Mouse (Mus musculus) kidney, adult 9 months (tissue): Measurements from ENCODE around the gene Zfp618.

Experiments used
- DNase-seq: peaks from one replicate; pipeline ENCODE4 v3.0.0; 2022

The Zfp618 gene

DNA sequence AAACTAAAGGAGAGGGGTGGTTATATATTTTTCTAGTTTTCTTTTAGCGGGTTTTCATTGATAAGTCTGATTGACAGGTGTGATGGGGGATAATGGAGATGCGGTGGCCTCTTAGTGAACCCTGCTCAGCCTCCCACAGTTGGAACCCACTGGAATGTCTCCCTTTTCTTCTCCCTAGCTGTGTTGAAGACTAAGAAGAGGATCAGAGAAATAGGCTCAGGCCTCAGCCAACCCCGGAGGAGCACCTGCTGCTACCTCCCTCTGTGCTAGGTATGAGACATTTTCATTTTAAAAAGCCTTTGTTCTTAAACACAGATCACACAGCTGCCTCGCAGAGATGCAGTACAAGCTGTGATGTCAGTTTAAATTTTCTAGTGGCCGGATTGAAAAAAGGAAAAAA is 68.4 kb downstream of the Zfp618 start:
- no peak for DNase-seq

- no peak for DNase-seq
Measured at GRCm38 (mm10) chr4:63035991-63036390, 70.6 kb downstream of the Zfp618 start.

DNA sequence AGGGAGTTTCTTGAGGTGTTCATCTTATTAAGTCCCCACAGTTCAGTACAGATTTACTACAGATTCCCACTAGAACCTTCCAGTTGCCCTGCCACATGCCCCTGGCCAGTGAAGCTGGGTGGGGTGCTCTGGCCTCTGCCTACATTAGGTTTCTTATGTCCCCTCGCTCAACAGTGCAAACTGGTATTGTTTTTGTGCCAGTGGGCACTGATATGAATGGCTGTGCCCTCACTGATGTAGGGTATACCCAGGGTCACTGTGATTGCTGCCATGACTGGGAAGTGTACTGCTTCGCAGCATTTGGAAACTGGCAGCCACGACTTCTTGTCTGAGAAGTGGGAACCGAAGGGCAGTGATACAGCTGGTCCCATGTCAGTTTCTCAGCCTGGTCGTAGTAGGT is 71.4 kb downstream of the Zfp618 start:
- no peak for DNase-seq

DNA sequence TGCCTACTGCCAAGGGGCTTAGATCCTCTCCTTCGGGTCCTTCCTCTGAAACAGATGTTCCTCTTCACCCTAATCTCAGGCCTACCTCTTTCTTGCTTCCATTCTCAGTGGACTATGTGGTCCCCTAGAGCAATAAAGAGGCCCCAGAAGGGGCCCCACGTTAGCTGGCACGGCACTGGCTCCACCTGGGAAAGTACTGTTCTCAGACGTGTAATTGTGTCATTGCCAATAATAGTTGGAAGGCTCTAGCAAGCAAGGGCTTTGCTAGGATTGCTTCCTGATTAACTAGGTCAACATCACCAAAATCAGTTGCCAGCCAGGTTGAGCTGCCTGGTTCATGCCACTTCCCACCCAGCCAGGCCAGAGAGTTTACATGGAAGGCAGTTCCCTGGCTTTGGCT is 72.2 kb downstream of the Zfp618 start:
- DNase-seq = no peak

DNA sequence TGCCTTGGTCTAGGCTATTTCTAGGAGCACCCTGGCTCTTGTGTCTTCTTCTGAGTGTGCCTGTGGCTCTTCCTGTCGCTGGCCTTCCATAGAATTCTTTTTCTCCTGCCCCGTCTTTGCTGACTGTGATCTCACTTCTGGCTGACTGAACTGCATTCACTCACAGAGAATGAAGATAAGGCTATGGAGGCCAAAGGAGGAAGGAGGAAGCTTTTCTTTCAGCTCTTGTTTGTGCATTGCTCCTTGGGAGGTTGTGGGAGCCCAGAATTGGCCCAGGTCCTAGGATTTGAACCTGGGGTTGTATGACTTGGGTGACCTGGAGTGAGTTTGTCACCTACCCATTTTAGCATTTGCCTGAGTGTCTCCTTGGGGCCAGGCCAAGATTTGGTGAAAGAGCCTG is 72.9 kb downstream of the Zfp618 start:
- DNase-seq = no peak

- no peak for DNase-seq
Measured at GRCm38 (mm10) chr4:63038937-63039336, 73.6 kb downstream of the Zfp618 start.

GRCm38 (mm10) chr4:63048606-63049005 is 83.2 kb downstream of the Zfp618 start:
- no peak for DNase-seq

DNA sequence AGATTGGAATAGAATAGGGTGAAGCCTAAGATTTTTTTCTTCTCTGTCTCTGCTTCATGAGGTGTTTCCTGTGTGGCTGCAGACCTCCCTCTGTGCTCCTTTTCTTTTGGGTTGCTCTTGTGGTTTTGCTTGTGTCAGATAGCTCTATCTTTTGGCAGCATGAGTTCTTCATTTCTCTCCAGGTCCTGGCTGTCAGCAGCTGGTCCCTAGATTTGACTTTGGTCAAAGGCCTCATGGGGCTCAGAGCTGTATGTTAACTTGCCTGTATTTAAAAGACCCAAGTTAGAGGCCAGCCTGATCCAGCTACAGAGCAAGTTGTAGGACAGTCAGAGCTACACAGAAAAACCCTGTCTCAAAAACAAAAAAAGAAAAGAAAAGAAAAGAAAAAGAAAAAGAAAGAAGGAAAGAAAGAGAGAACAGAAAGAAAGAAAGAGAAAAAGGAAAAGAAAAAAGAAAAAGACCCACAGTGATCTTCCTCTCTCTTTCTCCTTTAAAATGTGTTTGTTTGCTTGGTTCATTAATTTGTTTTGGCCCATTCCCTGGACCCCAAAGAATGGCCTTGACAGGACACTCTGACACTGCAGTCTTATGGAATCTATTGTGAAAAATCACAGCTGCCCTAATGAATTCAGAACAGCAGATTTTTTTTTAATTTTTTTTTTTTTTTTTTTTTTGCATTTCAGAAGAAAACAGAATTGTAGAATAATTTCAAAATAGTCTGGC is 84.4 kb downstream of the Zfp618 start:
- no peak for DNase-seq

- no peak for DNase-seq
Measured at GRCm38 (mm10) chr4:63050319-63050676, 84.9 kb downstream of the Zfp618 start.

- no peak for DNase-seq
Measured at GRCm38 (mm10) chr4:63050949-63051348, 85.6 kb downstream of the Zfp618 start.

DNA sequence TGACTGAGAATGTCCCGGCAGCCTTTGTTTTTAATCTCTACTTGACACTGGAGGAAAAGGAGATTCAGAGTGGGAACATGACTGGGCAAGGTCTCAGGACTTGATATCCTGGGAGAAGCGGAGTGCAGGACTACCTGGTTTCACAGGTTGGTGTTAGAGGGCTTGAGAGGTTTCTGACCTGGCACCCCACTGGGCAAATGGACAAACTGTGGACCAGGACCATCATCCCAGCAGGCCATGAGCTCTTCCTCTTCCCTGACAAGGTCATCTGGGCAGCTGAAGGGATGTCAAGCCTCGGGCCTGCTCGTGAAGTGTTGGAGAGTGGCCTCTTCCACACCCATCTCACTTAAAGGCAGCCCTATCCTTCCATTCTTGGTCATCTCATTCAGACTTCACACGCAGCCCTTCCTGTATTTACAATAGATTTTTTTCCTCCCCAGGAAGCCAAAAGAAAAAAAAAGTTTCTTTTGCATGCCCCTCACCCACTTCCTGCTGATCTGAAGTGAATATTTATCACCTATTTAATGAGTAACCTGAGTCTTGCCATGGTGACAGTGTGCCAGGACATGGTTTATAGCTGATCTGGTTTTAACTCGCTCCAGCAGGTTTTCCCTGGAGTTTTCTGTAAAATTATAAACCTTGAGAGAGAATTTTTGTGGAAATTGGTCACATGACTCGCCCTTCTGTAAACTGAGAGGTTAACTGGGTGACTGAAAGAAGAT is 86.7 kb downstream of the Zfp618 start:
- peak; percentile 97 for DNase-seq

GRCm38 (mm10) chr4:63052662-63053033 is 87.3 kb downstream of the Zfp618 start:
- no peak for DNase-seq

GRCm38 (mm10) chr4:63055216-63055745 is 89.9 kb downstream of the Zfp618 start:
- DNase-seq = no peak

- no peak for DNase-seq
Measured at GRCm38 (mm10) chr4:63056641-63057415, 91.5 kb downstream of the Zfp618 start.

DNA sequence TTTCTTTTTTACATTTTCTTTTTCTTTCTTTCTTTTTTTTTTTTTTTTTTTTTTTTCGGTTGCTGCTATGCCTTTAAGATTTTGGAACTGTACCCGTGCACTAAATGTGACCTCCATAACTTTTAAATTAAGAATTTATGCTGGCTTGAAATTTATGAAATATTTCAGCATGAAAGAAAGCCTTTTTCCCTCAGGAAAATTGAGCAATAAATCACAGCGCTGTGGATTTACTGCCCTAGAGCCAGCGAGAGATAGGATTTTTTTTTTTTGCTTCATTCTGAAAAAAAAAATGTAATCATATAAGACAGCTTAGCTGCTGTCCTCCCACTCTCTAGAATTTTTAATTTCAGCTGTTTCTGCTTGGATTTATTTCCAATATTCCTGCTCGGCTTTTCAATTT is 92.2 kb downstream of the Zfp618 start:
- DNase-seq = no peak

DNA sequence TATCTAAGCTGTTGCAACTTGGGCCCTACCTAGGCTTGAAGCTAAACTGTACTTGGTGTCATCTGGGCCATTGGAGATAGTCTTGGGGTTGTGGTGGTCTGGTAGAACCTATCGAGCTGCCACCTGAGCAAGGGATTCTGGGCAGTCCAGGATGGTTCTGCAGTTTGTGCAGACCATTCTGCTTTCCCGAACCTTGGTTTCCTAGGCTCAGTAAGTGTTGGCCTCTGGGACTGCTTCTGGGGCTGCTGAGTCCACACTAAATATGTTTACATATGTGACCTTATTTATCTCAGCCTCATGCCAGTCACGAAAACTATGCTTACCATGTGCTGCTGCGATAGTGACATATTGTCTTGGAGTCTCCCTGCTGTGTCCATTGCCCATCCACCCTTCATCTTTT is 93.3 kb downstream of the Zfp618 start:
- no peak for DNase-seq

DNA sequence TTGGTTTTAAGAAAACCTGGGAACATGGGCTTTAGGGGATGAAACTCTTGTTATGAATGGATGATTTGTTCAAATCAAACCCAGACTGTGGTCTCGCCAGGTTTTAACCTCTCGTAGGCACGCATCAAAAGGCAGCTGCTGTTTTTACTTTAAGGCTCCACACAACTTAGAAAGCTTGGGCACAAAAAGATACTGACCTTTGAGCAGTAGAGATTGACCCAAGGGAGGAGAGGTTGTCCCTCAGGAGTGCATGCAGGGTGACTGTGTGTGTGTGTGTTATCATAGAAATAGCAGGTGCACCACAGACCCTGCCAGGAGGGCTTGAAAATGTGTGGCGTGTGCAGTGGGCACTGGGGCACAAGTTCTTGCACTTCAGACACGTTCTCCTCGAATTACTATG is 95.0 kb downstream of the Zfp618 start:
- DNase-seq = peak; percentile 65

DNA sequence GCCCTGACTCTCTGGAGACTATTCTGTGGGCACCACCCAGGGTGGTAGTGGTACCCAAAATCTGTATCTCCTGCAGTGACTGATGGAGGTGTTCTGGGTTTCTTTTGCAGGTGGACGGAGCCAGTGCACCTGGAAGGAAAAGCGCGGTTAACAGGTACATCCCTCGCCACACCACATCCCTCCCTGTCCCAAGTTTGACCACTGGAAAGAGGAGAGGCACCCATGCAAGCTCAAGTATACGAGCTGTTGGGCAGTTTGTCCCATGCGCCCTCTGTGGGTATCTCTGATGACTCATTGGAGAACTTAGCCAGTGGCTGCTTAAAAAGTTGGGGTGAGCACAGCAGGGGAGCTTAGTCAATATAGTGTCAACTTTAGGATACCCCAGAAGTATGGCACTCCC is 96.0 kb downstream of the Zfp618 start:
- no peak for DNase-seq

- DNase-seq = no peak
Measured at GRCm38 (mm10) chr4:63063360-63063759, 98.0 kb downstream of the Zfp618 start.

DNA sequence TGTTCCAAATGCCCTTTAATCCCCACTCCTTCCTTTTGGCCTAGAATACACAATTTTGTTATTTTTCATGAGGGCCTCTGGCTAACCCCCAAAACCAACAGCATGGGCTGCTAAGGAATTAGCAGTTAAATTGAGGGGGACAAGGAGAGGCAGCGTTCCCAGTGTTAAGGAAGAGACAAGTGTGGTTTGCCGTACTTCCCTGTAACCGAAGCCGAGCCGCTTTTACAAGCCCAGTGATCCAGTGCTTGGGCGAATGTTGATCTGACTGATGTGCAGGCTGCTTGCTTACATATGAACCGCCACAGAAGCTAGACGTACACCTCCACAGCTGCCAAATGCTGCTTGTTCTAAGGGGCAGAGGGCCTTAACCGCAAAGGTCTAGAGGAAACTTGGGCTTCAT is 99.5 kb downstream of the Zfp618 start:
- DNase-seq = no peak

GRCm38 (mm10) chr4:63066796-63067195 is 101.4 kb downstream of the Zfp618 start:
- no peak for DNase-seq

DNA sequence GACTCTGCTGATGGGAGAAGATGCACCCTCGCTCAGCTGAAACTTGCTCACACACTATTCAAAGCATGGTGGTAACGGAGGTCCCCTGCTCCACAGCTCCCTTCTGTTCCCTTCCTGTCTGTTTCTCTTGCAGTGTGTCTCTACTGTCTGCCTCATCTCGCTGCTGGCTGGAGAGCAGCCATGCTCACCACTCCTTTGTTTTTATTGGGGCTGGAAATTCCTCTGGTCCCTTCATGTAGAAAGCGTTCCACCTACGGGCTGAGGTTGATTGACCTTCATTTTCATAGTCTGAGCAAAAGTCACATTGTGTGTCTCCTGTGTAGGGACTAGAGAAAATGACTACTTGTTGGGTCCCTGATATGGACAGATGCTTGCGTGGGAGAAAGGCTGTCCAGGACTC is 102.4 kb downstream of the Zfp618 start:
- DNase-seq = peak; percentile 64

GRCm38 (mm10) chr4:63068499-63069175 is 103.3 kb downstream of the Zfp618 start:
- no peak for DNase-seq
